Mouse (Mus musculus) retina, postnatal 1 day (tissue): Measurements from ENCODE around the gene Rgs7.
A peak's percentile ranks its signal among the peaks of the same experiment; 100 is the strongest.

Experiments
- DNase-seq: peaks from one replicate; pipeline ENCODE4 v3.0.0-alpha.2; 2012

The Rgs7 gene

DNA sequence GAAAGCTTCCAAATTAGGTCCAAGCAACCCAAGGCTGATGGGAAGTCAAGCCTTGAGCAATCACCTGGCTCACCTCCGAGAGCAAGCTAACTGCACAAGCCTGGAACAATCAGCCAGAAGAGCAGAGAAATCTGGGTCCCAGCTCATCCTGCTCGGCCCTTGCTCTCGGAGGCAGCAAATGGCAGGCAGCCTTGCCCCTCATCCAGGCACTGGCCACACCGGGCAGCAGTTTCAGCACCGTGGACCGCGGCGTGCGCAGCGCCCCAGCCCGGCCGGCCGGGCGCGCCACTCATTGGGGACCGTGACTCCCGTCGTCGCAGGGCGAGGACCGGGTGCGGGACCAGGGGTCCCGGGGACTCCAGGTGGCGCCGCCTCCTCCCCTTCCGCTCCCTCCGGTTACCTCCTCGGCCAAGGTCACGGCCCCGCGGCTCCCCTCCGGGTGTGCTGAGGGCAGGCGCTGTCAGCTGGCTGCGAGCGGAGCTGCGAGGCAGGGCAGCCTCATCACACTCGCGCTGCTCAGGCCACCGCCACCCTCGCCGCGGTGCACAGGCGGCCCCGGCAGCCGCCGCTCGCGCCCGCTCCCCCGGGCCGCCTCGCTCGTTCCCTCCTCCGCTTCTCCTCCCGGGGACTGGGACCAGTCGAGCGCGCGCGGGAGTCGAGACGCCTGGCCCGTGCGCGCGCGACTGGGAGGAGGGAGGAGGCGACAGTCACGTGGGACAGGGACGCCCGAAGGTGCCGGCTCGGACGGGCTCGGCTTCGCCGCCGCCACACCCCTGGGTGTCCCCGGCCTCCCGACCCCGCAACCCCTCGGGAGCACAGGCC lies at the start of gene Rgs7:
Gene Rgs7, minus strand, starts transcription at position 640 of the 822 bp plus-strand sequence.
- peak; percentile 85 for DNase-seq

DNA sequence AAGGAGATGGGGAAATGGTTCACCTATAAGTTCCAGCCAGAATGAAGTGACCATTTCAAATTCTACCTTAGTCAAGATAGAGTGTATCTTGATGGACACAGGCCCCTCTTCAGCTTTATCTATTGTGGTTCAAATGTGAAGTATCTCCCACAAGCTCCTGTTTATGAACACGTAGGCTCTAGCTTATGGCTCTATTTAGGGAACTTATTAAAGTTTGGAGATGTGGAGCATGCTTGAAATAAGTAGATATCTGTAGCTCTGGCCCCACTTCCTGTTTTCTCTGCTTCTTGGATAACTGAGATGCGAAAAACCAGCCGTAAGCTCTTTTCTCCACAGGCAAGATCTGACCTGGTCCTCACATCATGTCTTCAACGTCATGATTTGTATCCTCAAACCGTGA lies 48.4 kb upstream of the Rgs7 start:
- no peak for DNase-seq

DNA sequence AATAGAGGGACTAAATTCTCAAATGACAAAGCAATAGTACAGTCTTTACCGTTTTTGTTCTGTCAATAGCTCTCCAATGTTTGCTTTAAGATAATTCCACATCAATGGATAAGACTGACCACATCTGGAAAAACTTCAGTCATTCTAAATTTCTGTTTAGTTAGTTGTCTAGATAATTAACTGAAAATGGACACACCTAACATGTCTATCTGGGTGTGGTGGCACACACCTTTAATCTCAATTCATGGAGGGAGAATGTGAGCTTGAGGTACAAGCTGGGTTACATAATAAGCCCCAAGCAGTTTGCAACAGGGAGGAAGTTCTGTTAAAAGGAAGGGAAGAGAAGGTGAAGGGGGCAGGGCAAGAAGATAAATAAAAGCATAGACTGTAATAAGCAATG lies 45.0 kb upstream of the Rgs7 start:
- DNase-seq: no peak

GRCm38 (mm10) chr1:175529858-175530257 lies 37.6 kb upstream of the Rgs7 start:
- DNase-seq: no peak

- no peak for DNase-seq
Observed at GRCm38 (mm10) chr1:175524626-175525294, 32.5 kb upstream of the Rgs7 start.

GRCm38 (mm10) chr1:175523572-175523971 lies 31.3 kb upstream of the Rgs7 start:
- no peak for DNase-seq

DNA sequence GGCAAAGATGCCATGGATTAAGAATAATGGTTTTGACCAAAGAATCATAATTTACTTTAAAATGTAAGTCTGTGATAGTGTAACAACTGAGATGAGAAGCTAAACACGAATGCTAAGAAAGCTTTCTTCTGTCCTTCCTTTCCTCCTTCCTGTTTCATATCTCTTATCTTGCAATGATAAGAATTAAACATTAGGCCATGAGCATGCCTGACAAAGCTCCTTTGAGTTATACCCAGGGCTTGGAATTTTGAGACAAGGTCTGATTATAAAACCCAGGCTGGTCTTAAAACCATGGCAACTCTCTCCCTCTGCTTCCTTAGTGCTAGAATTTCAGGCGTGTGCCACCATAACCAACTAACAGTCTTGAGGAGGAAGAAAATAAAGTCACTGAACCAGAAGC lies 22.2 kb upstream of the Rgs7 start:
- no peak for DNase-seq

DNA sequence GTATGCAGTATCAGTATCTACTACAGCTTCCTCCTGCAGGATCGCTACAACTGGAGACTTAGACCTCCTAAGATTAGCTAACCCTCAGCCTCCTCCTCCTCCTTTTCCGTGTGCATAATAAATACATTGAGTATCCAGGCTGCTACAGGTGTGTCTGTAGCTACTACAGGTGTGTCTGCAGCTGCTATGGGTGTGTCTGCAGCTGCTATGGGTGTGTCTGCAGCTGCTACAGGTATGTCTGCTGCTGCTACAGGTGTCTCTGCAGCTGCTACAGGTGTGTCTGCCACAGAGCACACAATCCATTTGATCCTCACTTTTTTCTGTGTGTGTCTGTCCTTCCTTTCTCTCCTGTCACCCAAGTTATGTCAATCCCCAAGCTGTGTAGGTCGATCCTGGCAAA lies 19.9 kb upstream of the Rgs7 start:
- DNase-seq: no peak

GRCm38 (mm10) chr1:175509989-175510388 lies 17.7 kb upstream of the Rgs7 start:
- no peak for DNase-seq

- no peak for DNase-seq
Observed at GRCm38 (mm10) chr1:175492683-175493043, 363 bp upstream of the Rgs7 start.

DNA sequence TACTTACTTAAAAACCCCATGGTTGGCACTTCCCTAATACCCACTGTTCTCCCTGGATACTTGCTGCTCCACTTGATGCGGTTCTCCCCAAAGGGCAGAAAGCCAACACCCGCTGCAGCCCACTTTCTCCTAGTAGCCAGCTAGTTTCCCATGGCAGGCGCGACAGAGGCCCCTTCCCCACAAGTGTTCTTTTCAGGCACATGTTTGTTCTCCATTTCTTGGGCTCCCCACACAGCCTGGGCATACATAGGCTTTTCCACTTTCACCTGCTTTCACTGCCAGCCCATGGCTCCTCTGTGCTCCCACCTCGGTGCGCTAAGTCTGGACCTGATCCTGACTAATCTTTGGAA lies 814 bp downstream of the Rgs7 start:
- no peak for DNase-seq

GRCm38 (mm10) chr1:175485109-175485508 lies 7.2 kb downstream of the Rgs7 start:
- no peak for DNase-seq

DNA sequence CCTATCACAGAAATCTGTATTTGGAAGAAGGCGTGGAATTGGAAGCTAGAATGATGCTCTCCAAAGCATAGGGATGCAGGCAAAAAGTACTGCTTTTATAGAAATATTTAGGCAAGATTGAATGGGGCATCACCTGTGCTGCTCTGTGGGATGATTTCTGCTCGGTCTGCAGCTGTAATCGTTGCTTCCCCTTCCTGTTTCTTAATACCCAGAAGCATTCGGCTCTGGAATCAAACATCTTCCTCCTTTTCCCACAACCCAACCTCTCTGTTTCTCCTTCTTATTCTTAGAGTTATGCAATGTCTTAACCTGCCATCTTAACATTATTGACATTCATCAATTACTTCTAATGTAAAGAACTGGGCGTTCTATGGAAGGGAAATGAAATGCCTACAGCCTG lies 19.2 kb downstream of the Rgs7 start:
- DNase-seq: no peak

GRCm38 (mm10) chr1:175469087-175469788 lies 23.1 kb downstream of the Rgs7 start:
- DNase-seq: no peak

DNA sequence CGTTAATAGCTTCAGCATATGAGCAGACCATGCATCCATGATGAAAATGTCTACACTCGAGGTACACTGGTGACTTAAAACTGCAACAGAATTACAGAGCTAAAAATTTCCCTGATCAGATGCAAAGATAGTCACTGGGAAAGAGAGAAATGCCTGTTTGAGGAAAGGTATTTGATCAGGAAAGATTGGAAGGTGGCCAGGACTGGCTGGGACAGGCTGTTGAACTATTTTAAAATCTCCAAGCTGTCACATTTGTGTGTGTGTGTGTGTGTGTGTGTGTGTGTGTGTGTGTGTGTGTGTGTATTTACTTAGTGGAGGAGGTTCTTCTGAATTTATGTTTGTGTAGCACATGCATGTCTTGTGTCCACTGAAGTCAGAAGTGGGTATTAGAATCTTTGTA lies 27.7 kb downstream of the Rgs7 start:
- DNase-seq: no peak

DNA sequence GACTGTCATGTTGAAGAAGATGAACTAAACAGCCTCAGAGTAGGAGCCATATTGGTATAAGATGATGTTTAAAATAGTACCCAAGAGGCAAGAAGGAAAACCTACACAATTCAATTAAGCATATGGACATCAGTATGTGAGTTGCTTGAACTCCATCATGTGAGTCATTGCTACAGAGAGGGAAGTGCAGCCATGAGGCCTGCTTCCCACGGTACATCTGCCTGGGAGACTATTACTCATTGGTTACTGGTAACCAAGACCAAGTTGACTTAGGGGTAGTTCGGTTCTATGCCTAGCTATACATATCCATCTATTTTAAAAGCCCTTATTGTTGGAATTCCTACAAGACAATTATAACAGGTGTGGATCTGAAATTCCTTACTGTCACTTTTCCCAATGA lies 29.9 kb downstream of the Rgs7 start:
- no peak for DNase-seq

GRCm38 (mm10) chr1:175454041-175454636 lies 38.2 kb downstream of the Rgs7 start:
- no peak for DNase-seq

DNA sequence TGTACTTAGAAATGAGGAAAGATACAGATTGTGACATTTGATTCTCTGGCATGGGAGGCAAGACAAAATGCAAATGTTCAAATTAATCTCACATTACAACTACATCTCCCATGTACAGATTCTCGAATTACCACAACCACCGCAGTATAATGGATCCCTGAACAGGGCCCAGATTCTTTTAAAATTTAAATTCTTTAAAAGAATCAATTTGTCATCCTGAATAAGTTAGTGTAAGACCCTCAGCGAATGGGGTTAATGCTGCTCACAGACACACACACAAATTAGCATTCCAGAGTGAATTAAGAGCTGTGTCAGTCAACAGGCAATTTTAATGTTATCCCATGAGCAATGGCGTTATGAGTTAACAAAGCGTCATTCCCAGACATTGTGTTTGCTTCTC lies 44.3 kb downstream of the Rgs7 start:
- DNase-seq: no peak

GRCm38 (mm10) chr1:175442939-175443338 lies 49.4 kb downstream of the Rgs7 start:
- DNase-seq: no peak

DNA sequence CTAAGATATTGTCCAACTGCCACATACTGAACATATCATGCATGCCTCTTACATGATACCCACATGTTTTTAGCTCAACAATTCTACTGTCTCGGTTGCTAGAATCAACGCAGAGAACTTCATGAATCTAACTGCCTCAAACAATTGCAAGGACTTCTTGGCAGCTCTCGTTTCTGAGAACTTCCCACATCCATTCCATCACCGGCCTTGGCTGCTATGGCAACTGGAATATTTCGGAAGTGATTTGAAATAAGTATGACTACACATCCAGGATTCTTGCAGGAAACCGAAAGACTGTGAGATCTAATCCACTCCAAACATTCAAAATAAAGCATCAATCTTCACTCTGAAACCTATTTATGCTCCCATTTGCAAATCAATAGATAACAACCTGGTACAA lies 50.3 kb downstream of the Rgs7 start:
- DNase-seq: no peak

- DNase-seq: no peak
Observed at GRCm38 (mm10) chr1:175433622-175434204, 58.6 kb downstream of the Rgs7 start.

DNA sequence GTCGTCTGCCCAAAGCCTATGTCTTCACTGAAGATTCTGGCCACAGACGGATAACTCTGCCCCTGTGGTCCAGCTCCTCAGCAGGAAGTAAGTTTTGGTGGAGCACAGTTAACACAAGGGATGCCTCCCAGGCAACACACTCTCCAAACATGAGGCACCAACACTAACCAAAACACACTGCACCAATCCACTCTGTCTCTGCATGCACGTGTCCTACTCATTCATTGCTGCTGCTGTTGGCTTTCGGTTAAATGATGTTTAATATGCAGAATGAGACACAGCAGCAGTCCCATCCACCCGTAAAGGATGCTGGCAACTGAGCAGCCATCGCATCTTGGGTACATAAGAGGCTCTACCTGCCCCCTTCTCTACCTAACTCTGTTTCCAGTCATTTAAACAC lies 59.2 kb downstream of the Rgs7 start:
- no peak for DNase-seq

GRCm38 (mm10) chr1:175431356-175432053 lies 60.8 kb downstream of the Rgs7 start:
- DNase-seq: peak; percentile 37
